Mouse (Mus musculus): Measurements from ENCODE around the gene Lhx9. TPM values are rescaled to one million over a fixed set of nuclear protein-coding genes. Genes with fewer than 3 reads are reported as not detected.

Lhx9 gene
- polyA plus RNA-seq, 1 experiment from 2014 or later, result 0.15 TPM

- Histone ChIP-seq H3K9ac (no peak overlapping the region), H3K9me3 (no peaks in the 10 kb centered on the region), H3K27ac (no peak overlapping the region), H3K4me3 (replicated peaks) (no peak overlapping the region), H3K4me2 (replicated peaks) (no peak overlapping the region), H3K4me1 (replicated peaks) (peaks cover 31% of the 10 kb centered on the region), H3K36me3 (no peaks in the 10 kb centered on the region), H3K27me3 (replicated peaks) (peaks cover 75% of the 10 kb centered on the region)
- ATAC-seq, result no peak
- WGBS, result 6% methylated on average over 12 of the region's 12 CpGs
Observed at GRCm38 (mm10) chr1:138846131-138846530, 2.2 kb downstream of the Lhx9 start.

GRCm38 (mm10) chr1:138845481-138845880 is 2.9 kb downstream of the Lhx9 start:
- no peak overlapping the region for H3K9ac ChIP-seq
- H3K27me3 ChIP-seq (replicated peaks), result peaks cover 79% of the 10 kb centered on the region
- H3K9me3 ChIP-seq, result no peaks in the 10 kb centered on the region
- H3K36me3 ChIP-seq, result no peaks in the 10 kb centered on the region
- 18% methylated on average over 3 of the region's 3 CpGs for WGBS
- H3K4me2 ChIP-seq (replicated peaks), result no peak overlapping the region
- H3K4me3 ChIP-seq (replicated peaks), result no peak overlapping the region
- no peak overlapping the region for H3K27ac ChIP-seq
- no peak for ATAC-seq
- peaks cover 31% of the 10 kb centered on the region for H3K4me1 ChIP-seq (replicated peaks)

DNA sequence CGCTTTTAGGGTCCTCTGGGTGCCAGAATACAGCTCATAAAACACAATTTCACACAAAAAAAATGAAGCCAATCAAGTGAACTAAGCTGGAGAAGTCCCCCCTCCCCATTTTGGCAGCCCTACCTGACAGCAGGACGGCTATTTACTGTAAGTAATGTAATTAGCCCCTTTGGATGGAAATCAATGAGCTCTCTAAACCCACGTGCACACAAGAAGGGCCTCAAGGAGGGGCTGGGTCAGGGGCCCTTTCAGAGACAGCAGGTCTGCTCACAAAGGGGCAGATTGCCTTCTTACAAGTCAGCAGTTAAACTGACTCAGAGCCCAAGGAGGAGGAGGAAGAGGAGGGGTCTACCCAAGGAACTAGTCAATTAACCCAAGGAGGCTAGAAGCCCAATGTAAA is 4.2 kb downstream of the Lhx9 start:
- ATAC-seq, result no peak
- H3K27me3 ChIP-seq (replicated peaks), result peaks cover 83% of the 10 kb centered on the region
- no peak overlapping the region for H3K9ac ChIP-seq
- 5% methylated on average over 3 of the region's 3 CpGs for WGBS
- H3K4me2 ChIP-seq (replicated peaks), result peak overlapping the region; percentile 61
- H3K4me3 ChIP-seq (replicated peaks), result peak overlapping the region; percentile 26
- peaks cover 31% of the 10 kb centered on the region for H3K4me1 ChIP-seq (replicated peaks)
- no peak overlapping the region for H3K27ac ChIP-seq
- no peaks in the 10 kb centered on the region for H3K36me3 ChIP-seq
- no peaks in the 10 kb centered on the region for H3K9me3 ChIP-seq

DNA sequence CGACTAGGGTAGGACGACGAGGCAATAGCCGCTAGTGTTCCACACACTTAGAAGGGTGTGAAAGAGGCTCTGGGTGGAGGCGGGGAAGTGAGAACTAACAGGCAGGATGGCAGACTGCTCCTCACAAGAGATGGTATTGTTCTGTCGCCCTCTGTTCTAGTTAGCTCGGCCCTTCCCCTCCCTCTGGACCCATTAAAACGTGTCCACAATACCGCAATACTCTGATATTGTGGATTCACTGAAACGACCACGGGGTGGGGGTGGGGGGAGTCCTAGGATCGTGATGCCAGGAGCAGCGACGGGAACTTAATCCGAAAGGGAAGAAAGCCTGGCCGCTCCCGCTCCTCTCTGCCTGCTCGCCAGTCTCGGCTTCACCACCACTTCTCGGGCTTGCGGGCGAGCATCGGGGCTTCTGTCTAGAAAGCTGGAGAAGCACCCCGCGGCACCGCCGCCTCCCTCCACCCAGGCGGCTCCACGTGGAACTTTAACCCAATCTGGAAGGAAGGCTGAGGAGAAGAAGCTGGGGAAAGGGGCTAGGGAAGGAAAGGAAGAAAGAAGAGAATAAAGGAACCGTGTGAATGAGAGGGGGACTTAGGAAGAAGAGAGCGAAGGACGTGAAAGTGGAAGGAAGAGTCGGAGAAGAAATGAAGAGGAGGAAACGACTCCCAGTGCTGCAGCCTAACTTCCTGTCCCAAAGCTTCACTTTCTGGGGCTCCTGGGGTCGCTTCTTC is 4.9 kb downstream of the Lhx9 start:
- Histone ChIP-seq H3K27me3 (replicated peaks) (peaks cover 79% of the 10 kb centered on the region), H3K4me2 (replicated peaks) (peak overlapping the region; percentile 61), H3K9me3 (no peaks in the 10 kb centered on the region), H3K4me1 (replicated peaks) (peaks cover 26% of the 10 kb centered on the region), H3K27ac (no peak overlapping the region), H3K9ac (peak overlapping the region; percentile 30; the same call in 1 of the 2 replicates), H3K36me3 (no peaks in the 10 kb centered on the region), H3K4me3 (replicated peaks) (peak overlapping the region; percentile 26)
- no peak for ATAC-seq
- under 1% methylated on average over 35 of the region's 35 CpGs for WGBS

GRCm38 (mm10) chr1:138842756-138843155 is 5.6 kb downstream of the Lhx9 start:
- H3K4me3 ChIP-seq (replicated peaks), result no peak overlapping the region
- no peak overlapping the region for H3K9ac ChIP-seq
- H3K9me3 ChIP-seq, result no peaks in the 10 kb centered on the region
- H3K27me3 ChIP-seq (replicated peaks), result peaks cover 79% of the 10 kb centered on the region
- no peak overlapping the region for H3K27ac ChIP-seq
- H3K4me2 ChIP-seq (replicated peaks), result no peak overlapping the region; the same call in 1 of the 2 replicates
- ATAC-seq, result no peak
- H3K36me3 ChIP-seq, result no peaks in the 10 kb centered on the region
- peaks cover 18% of the 10 kb centered on the region for H3K4me1 ChIP-seq (replicated peaks)
- 3% methylated on average over 10 of the region's 10 CpGs for WGBS

DNA sequence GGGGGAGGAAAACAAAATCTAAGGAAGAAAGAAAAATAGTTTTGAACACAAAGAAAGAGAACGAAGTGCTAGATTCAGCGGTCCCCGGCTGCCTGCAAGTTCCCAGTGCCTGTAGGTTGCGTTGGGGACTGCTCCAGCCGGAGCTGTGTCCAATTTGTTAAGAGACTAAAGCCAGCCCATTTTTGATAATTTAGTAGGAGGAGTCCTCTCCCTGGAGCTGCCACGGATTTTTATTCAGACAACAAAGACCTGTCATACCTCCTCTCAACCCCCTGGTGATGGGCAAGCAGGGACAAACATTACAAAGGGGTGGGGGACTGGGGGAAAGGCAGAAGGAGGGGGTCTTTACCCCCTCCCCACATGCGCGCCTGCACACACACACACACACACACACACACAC is 6.1 kb downstream of the Lhx9 start:
- Histone ChIP-seq H3K4me1 (replicated peaks) (peaks cover 17% of the 10 kb centered on the region), H3K27me3 (replicated peaks) (peaks cover 81% of the 10 kb centered on the region), H3K4me3 (replicated peaks) (peak overlapping the region; percentile 26; the same call in 1 of the 2 replicates), H3K9me3 (no peaks in the 10 kb centered on the region), H3K27ac (no peak overlapping the region), H3K36me3 (no peaks in the 10 kb centered on the region), H3K4me2 (replicated peaks) (peak overlapping the region; percentile 58), H3K9ac (no peak overlapping the region)
- ATAC-seq, result no peak
- 5% methylated on average over 8 of the region's 8 CpGs for WGBS

DNA sequence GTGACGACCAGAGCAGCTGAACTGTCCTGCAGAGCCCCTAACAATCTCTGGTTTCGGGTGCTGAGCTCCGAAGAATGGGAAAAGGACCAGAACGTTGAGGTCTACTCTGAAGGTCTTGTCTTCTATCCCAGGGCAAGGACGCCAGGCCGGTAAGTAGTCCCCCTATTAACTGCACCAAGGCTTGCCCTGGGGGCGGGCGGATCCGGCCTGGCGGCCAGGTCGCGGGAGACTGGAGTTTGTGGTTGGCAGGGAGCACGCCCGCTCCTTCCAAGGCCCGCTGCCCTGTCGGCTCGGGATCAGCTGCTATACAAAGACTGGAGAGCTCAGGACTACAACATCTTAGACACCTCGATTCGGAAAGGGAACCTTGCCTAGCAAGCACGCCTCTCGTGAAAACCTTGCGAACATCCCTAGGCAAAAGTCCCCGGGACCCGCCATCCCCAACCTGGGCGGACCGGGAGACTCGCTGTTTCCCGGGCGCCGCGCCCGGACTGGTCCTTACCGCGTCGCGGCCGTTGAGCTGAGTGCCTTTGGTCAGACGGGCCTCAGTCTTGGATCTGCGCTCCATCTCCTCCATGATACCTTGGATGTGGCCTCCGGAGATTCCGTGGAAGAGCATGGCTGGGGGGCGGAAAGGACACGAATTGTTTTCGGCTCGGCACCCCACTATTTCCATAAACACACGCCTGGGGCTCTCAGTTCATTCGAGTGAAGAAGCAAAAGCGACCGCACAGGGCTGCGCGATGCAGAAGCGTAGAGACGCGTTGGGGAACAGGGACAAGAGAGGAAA is 6.9 kb downstream of the Lhx9 start:
- Histone ChIP-seq H3K27ac (no peak overlapping the region), H3K36me3 (no peaks in the 10 kb centered on the region), H3K4me2 (replicated peaks) (peak overlapping the region; percentile 58), H3K27me3 (replicated peaks) (peaks cover 83% of the 10 kb centered on the region), H3K4me3 (replicated peaks) (peak overlapping the region; percentile 26), H3K4me1 (replicated peaks) (peaks cover 15% of the 10 kb centered on the region), H3K9me3 (no peaks in the 10 kb centered on the region), H3K9ac (peak overlapping the region; percentile 30; the same call in 1 of the 2 replicates)
- WGBS, result 3% methylated on average over 54 of the region's 54 CpGs
- peak; percentile 62 for ATAC-seq

- 7% methylated on average over 25 of the region's 25 CpGs for WGBS
- no peaks in the 10 kb centered on the region for H3K36me3 ChIP-seq
- no peak overlapping the region for H3K4me3 ChIP-seq (replicated peaks)
- peaks cover 83% of the 10 kb centered on the region for H3K27me3 ChIP-seq (replicated peaks)
- no peak for ATAC-seq
- H3K4me2 ChIP-seq (replicated peaks), result no peak overlapping the region
- no peak overlapping the region for H3K9ac ChIP-seq
- peaks cover 15% of the 10 kb centered on the region for H3K4me1 ChIP-seq (replicated peaks)
- H3K9me3 ChIP-seq, result no peaks in the 10 kb centered on the region
- H3K27ac ChIP-seq, result no peak overlapping the region
Observed at GRCm38 (mm10) chr1:138840440-138841305, 7.7 kb downstream of the Lhx9 start.

DNA sequence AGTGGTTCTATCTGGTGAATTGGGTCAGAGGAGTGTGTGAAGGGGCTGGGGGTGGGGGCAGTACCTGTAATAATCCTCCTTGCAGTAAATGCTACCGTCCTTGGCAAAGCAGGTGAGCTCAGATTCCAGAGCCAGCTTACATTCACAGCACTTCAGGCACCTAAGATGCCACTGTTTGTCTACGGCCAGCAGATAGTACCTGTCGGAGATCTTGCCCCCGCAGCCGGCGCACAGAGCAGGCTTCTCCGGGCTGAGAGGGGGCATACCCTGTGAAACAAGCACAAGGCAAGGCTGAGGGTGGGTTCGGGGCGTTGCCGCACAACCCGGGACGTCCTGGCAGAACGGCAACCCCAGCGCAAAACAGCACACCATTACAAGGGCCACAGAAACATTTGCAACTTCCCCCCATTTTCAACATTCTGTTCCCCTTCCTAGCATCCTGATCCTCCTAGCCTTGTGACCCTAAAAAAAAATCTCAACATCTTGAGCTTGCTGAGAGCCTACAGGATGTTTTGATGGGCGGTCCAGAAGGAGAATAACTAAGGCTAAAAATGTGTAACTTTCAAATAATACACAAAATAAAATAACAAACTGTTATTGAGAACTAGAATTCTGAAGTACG is 8.5 kb downstream of the Lhx9 start:
- Histone ChIP-seq H3K4me1 (replicated peaks) (peaks cover 15% of the 10 kb centered on the region), H3K27ac (no peak overlapping the region), H3K9me3 (no peaks in the 10 kb centered on the region), H3K4me2 (replicated peaks) (no peak overlapping the region), H3K36me3 (no peaks in the 10 kb centered on the region), H3K4me3 (replicated peaks) (no peak overlapping the region), H3K9ac (no peak overlapping the region), H3K27me3 (replicated peaks) (peaks cover 78% of the 10 kb centered on the region)
- WGBS, result 6% methylated on average over 16 of the region's 16 CpGs
- ATAC-seq, result no peak

GRCm38 (mm10) chr1:138839291-138839690 is 9.1 kb downstream of the Lhx9 start:
- Histone ChIP-seq H3K4me3 (replicated peaks) (no peak overlapping the region), H3K9me3 (no peaks in the 10 kb centered on the region), H3K36me3 (no peaks in the 10 kb centered on the region), H3K27me3 (replicated peaks) (peaks cover 75% of the 10 kb centered on the region), H3K27ac (no peak overlapping the region), H3K4me2 (replicated peaks) (no peak overlapping the region), H3K4me1 (replicated peaks) (peaks cover 15% of the 10 kb centered on the region), H3K9ac (no peak overlapping the region)
- ATAC-seq, result no peak
- WGBS, result 10% methylated on average over 2 of the region's 2 CpGs

DNA sequence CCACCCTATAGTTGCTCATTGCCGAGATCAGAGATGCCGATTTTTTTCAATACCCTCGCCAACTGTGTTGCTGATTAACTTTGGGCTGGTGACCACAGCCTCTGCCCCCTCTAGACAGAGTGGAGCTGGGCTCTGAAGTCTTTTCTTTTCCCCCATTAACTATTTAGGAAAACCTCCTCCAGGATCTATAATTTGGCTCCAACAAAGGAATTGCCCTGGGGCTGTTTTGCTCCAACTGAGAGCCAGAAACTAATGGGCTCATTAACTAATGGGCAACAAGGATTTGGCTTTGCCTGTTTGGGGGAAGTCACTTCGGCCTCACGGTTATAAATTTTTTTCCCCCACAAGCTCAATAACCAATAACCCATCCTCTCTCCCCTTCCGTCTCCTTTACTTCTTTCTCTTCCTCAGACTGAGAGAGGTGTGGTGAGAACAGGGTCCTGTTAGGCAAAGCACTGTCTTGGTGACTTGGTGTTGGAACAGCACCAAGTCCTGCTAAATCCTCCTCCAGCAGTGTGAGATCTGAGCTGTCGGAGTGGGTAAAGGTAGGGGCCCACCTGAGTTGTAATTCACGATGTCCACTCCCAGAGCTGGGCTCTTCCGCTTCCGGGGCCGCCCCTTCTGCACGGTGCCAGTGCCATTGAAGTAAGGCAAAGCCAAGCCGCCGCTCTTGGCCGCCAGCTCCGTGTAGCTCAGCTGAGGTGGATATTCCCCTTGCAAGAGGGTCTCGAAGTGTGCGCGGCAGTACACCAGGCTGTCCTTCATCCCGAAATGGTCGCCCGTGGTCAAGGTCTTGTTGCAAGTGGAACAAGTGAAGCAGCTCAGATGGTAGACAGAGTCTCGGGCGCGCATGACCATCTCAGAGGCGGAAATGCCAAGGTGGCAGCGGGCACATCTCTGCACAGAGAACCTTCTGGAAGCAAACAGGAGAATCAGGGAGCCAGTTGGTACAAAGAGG is 10.3 kb downstream of the Lhx9 start:
- Histone ChIP-seq H3K9me3 (no peaks in the 10 kb centered on the region), H3K4me2 (replicated peaks) (peak overlapping the region; percentile 42), H3K9ac (no peak overlapping the region), H3K27me3 (replicated peaks) (peaks cover 70% of the 10 kb centered on the region), H3K27ac (no peak overlapping the region), H3K36me3 (no peaks in the 10 kb centered on the region), H3K4me1 (replicated peaks) (peaks cover 7% of the 10 kb centered on the region), H3K4me3 (replicated peaks) (peak overlapping the region; percentile 5; the same call in 1 of the 2 replicates)
- WGBS, result 14% methylated on average over 27 of the region's 27 CpGs
- ATAC-seq, result no peak
